Mouse (Mus musculus) forebrain, embryonic 13.5 days (tissue): Measurements from ENCODE around the gene Rab37. TPM values are rescaled to one million over a fixed set of nuclear protein-coding genes. Genes with fewer than 3 reads are reported as not detected.

Source experiments
- ATAC-seq: fragments of 200-750 bp; cut with Nextera tagmentation; 2 replicates; pipeline ENCODE4 v1.8.0; 2017
- H3K27ac ChIP-seq: fragments of 300-500 bp; sonication (generic); 2 replicates; pipeline ENCODE4 v1.5.1; 2015; ENCODE audit warnings: inconsistent platforms, mild to moderate bottlenecking, moderate library complexity
- H3K27me3 ChIP-seq: fragments of 300-500 bp; sonication (generic); 2 replicates; pipeline ENCODE4 v1.6.1; 2015; ENCODE audit warnings: mild to moderate bottlenecking, inconsistent platforms
- H3K36me3 ChIP-seq: fragments of 300-500 bp; sonication (generic); 2 replicates; pipeline ENCODE4 v1.6.1; 2015; ENCODE audit warnings: mild to moderate bottlenecking, inconsistent platforms; ENCODE audit not compliant: poor library complexity, severe bottlenecking
- H3K4me1 ChIP-seq: fragments of 300-500 bp; sonication (generic); 2 replicates; pipeline ENCODE4 v1.6.1; 2015; ENCODE audit warnings: inconsistent platforms
- H3K4me2 ChIP-seq: fragments of 300-500 bp; sonication (generic); 2 replicates; pipeline ENCODE4 v1.6.1; 2015; ENCODE audit warnings: inconsistent platforms, mild to moderate bottlenecking, moderate library complexity
- H3K4me3 ChIP-seq: fragments of 300-500 bp; sonication (generic); 2 replicates; pipeline ENCODE4 v1.5.1; 2015; ENCODE audit warnings: mild to moderate bottlenecking, inconsistent platforms
- H3K9ac ChIP-seq: fragments of 300-500 bp; sonication (generic); 2 replicates; pipeline ENCODE4 v1.6.1; 2015; ENCODE audit warnings: mild to moderate bottlenecking, inconsistent platforms
- H3K9me3 ChIP-seq: fragments of 300-500 bp; sonication (generic); replicated peaks from 2 replicates; pipeline ENCODE4 v1.6.1; 2016; ENCODE audit warnings: inconsistent platforms
- WGBS: fragments of 180-500 bp; shearing (Covaris S2); methylation state at CpG from one replicate; pipeline ENCODE4 v1.1.7; 2015; 5-methylcytosine and 5-hydroxymethylcytosine counted together
- polyA plus RNA-seq: library from polyadenylated mRNA; unstranded; fragments of >200 nt; fragmentation: Nextera tagmentation; extraction: Ambion mirVana; gene quantifications from 2 replicates; pipeline ENCODE4 v1.2.1, GENCODE M21; 2015

The Rab37 gene
- polyA plus RNA-seq, 1 experiment from 2014 or later, result 0.76 TPM

GRCm38 (mm10) chr11:115089853-115090252, 1.4 kb upstream of the Rab37 start:
- H3K4me2 ChIP-seq, result no peak overlapping the region
- H3K36me3 ChIP-seq, result no peaks in the 10 kb centered on the region
- H3K9me3 ChIP-seq, result peaks cover 4% of the 10 kb centered on the region; the same call in 1 of the 2 replicates
- no peak overlapping the region for H3K4me3 ChIP-seq
- H3K9ac ChIP-seq, result no peak overlapping the region
- peaks cover 16% of the 10 kb centered on the region for H3K4me1 ChIP-seq
- H3K27me3 ChIP-seq, result peaks cover 33% of the 10 kb centered on the region
- WGBS, result 67% methylated on average over 6 of the region's 6 CpGs
- ATAC-seq, result no peak
- H3K27ac ChIP-seq, result no peak overlapping the region

DNA sequence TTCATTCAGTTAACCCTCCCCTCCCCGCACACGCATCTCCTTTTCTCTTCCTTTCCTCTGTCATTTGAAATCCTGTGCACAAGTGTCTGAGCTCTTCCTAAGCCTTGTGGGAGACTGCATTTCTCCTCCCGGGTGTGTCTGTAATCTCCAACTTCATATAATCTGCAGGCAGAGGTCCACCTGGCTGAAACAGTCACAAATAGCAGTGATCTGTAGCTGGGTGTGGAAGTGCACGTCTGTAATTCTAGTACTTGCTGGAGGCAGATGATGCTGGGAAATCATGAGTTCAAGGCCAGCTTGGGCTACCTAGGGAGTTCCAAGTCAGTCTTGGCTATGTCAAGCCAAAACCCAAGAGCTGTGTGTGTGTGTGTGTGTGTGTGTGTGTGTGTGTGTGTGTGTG, 909 bp downstream of the Rab37 start:
- Histone ChIP-seq H3K4me3 (peak overlapping the region; percentile 19; the same call in 1 of the 2 replicates), H3K4me2 (peak overlapping the region; percentile 54; the same call in 1 of the 2 replicates), H3K27me3 (peaks cover 33% of the 10 kb centered on the region), H3K9ac (no peak overlapping the region), H3K9me3 (peaks cover 4% of the 10 kb centered on the region; the same call in 1 of the 2 replicates), H3K4me1 (peaks cover 13% of the 10 kb centered on the region), H3K36me3 (no peaks in the 10 kb centered on the region), H3K27ac (no peak overlapping the region)
- no peak for ATAC-seq
- 14% methylated on average over 4 of the region's 4 CpGs for WGBS

GRCm38 (mm10) chr11:115098203-115098932, 7.1 kb downstream of the Rab37 start:
- Histone ChIP-seq H3K4me1 (no peaks in the 10 kb centered on the region), H3K36me3 (no peaks in the 10 kb centered on the region), H3K4me2 (no peak overlapping the region), H3K9ac (no peak overlapping the region), H3K27me3 (no peaks in the 10 kb centered on the region), H3K4me3 (no peak overlapping the region), H3K9me3 (no peaks in the 10 kb centered on the region; the same call in 1 of the 2 replicates), H3K27ac (no peak overlapping the region)
- ATAC-seq, result no peak
- WGBS, result 66% methylated on average over 10 of the region's 10 CpGs

DNA sequence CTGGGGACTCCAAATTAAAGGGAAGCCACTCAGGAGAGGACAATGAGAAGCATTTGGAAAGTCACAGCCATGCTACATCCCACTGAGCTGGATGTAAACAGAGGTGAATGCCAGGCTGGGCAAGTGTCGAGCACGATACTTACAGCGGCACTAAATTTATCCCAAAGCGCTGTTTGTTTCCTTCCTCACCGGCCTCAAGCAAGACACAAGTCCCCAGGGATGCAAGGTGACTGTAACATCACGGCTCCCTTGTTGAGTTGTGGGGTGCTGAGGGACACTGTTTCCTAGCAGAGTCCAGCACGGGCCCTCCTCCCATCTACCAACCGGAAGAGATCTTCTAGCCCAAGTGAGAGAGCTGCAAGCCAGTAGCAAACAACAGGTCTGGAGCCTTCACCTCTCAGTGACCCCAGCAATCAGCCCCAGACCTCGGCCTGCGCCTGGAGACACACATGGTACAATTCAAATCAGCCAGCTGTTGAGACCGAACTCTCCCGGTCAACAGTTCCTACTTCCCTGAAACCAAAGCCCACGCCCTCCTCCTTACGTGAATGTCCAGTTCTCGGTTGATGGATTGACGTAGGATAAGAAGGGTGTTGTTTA, 8.1 kb downstream of the Rab37 start:
- no peak overlapping the region for H3K27ac ChIP-seq
- no peak overlapping the region for H3K4me2 ChIP-seq
- no peak overlapping the region for H3K9ac ChIP-seq
- H3K9me3 ChIP-seq, result no peaks in the 10 kb centered on the region
- H3K4me1 ChIP-seq, result no peaks in the 10 kb centered on the region
- no peaks in the 10 kb centered on the region for H3K27me3 ChIP-seq
- ATAC-seq, result no peak
- no peak overlapping the region for H3K4me3 ChIP-seq
- 81% methylated on average over 16 of the region's 16 CpGs for WGBS
- H3K36me3 ChIP-seq, result no peaks in the 10 kb centered on the region

GRCm38 (mm10) chr11:115100032-115100621, 8.9 kb downstream of the Rab37 start:
- Histone ChIP-seq H3K27ac (no peak overlapping the region), H3K27me3 (no peaks in the 10 kb centered on the region), H3K9ac (no peak overlapping the region), H3K4me1 (no peaks in the 10 kb centered on the region), H3K4me2 (no peak overlapping the region), H3K9me3 (no peaks in the 10 kb centered on the region), H3K36me3 (no peaks in the 10 kb centered on the region), H3K4me3 (no peak overlapping the region)
- 86% methylated on average over 5 of the region's 5 CpGs for WGBS
- no peak for ATAC-seq

DNA sequence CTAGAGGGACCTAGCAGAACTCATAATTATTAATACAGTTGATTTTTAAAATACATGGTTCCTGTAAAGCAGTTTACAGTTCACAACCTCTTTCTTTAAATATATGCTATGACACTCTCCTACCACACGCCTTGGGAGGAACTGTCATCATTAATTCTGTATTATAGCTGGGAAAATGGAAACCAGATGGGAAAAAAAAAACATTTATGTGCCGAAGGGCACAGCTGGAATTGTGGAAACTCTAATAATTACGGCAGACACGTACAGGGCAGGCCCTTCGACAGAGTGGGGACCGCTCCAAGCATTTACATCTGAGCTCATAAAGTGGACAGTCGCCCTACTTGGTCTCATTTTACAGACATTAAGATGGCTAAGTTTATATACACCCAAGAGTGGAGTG, 9.5 kb downstream of the Rab37 start:
- Histone ChIP-seq H3K27me3 (no peaks in the 10 kb centered on the region), H3K4me1 (no peaks in the 10 kb centered on the region), H3K4me3 (no peak overlapping the region), H3K36me3 (no peaks in the 10 kb centered on the region), H3K27ac (no peak overlapping the region), H3K9me3 (no peaks in the 10 kb centered on the region), H3K4me2 (no peak overlapping the region), H3K9ac (no peak overlapping the region)
- 88% methylated on average over 7 of the region's 7 CpGs for WGBS
- no peak for ATAC-seq

GRCm38 (mm10) chr11:115101615-115102051, 10.4 kb downstream of the Rab37 start:
- Histone ChIP-seq H3K27ac (no peak overlapping the region), H3K4me1 (no peaks in the 10 kb centered on the region), H3K9ac (no peak overlapping the region), H3K27me3 (no peaks in the 10 kb centered on the region), H3K36me3 (no peaks in the 10 kb centered on the region), H3K4me2 (no peak overlapping the region), H3K9me3 (no peaks in the 10 kb centered on the region), H3K4me3 (no peak overlapping the region)
- WGBS, result 80% methylated on average over 6 of the region's 6 CpGs
- no peak for ATAC-seq

DNA sequence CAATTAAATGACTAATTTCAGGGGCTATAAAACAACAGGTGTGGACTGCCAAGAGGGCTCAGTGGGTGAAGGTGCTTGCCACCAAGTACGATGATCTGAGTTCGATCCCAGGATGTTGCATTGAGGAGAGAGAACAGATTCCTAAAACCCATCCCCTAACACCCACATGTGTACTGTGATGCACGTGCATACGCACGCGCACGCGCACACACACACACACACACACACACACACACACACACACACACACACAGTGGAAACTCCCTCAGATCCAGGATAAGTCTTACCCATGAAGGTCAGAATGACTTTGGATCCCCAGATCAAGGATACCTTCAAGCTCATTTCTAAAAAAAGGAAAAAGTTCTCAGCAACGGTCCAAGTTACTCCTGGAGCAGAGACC, 10.9 kb downstream of the Rab37 start:
- H3K9ac ChIP-seq, result no peak overlapping the region
- H3K27me3 ChIP-seq, result no peaks in the 10 kb centered on the region
- no peak overlapping the region for H3K4me3 ChIP-seq
- H3K4me1 ChIP-seq, result peaks cover 3% of the 10 kb centered on the region
- no peak for ATAC-seq
- no peaks in the 10 kb centered on the region for H3K9me3 ChIP-seq
- no peak overlapping the region for H3K27ac ChIP-seq
- H3K36me3 ChIP-seq, result no peaks in the 10 kb centered on the region
- WGBS, result 96% methylated on average over 9 of the region's 9 CpGs
- no peak overlapping the region for H3K4me2 ChIP-seq

GRCm38 (mm10) chr11:115103470-115104413, 12.5 kb downstream of the Rab37 start:
- Histone ChIP-seq H3K9ac (no peak overlapping the region), H3K4me1 (peaks cover 17% of the 10 kb centered on the region), H3K27ac (no peak overlapping the region), H3K9me3 (no peaks in the 10 kb centered on the region), H3K4me2 (no peak overlapping the region), H3K4me3 (no peak overlapping the region), H3K36me3 (no peaks in the 10 kb centered on the region), H3K27me3 (no peaks in the 10 kb centered on the region)
- WGBS, result 90% methylated on average over 25 of the region's 25 CpGs
- ATAC-seq, result no peak

DNA sequence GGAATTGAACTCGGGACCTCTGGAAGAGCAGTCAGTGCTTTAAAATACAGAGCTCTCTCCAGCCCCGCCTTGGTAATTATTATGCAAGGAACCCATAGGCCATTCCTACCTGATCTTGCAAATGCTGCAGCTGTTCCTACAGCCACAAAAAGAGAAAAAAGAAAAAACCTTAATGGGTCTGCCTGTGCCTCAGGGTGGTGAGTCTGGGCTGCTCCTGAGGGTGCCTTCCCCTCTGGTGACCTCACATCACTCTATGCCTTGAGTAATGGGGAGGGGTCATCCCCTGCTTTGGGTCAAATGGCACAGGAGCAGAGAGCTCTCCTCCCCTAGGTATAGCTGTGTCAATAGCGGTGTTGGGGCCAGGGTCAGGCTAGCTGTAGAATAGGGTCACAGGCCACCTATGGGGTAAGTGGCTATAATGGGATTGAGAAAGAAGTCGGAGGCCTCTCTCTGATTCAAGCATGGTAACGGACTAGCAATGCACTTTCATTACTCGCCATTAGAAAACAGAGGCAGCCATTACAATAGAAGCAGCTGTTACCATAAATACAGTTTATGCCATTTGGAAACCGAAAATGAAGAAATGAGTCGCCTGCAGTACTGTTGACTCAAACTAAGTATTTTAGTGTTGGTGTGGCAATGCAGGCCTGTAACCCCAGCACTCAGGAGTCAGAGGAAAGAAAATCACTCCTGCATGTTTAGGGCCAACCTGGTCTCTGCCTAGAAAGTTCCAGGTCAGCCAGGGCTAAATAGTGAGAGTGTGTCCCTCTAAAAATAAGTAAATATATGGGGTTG, 13.7 kb downstream of the Rab37 start:
- H3K36me3 ChIP-seq, result no peaks in the 10 kb centered on the region
- WGBS, result 63% methylated on average over 8 of the region's 8 CpGs
- H3K27ac ChIP-seq, result no peak overlapping the region
- H3K9ac ChIP-seq, result no peak overlapping the region
- H3K9me3 ChIP-seq, result no peaks in the 10 kb centered on the region
- H3K4me2 ChIP-seq, result no peak overlapping the region
- no peaks in the 10 kb centered on the region for H3K27me3 ChIP-seq
- ATAC-seq, result no peak
- no peak overlapping the region for H3K4me3 ChIP-seq
- H3K4me1 ChIP-seq, result peaks cover 17% of the 10 kb centered on the region

GRCm38 (mm10) chr11:115106638-115107037, 15.4 kb downstream of the Rab37 start:
- no peak overlapping the region for H3K4me3 ChIP-seq
- no peaks in the 10 kb centered on the region for H3K27me3 ChIP-seq
- no peak for ATAC-seq
- no peaks in the 10 kb centered on the region for H3K9me3 ChIP-seq
- H3K4me1 ChIP-seq, result peaks cover 17% of the 10 kb centered on the region
- H3K36me3 ChIP-seq, result no peaks in the 10 kb centered on the region
- no peak overlapping the region for H3K4me2 ChIP-seq
- 83% methylated on average over 2 of the region's 2 CpGs for WGBS
- H3K27ac ChIP-seq, result no peak overlapping the region
- no peak overlapping the region for H3K9ac ChIP-seq
